Mouse (Mus musculus): ENCODE data around the gene Tex13c2. TPM values are rescaled to one million over a fixed set of nuclear protein-coding genes. Genes with fewer than 3 reads are reported as not detected.

Gene Tex13c2
- total RNA-seq (2015) (not detected in 2 replicates), total RNA-seq (2017) (not detected in 2 replicates)

GRCm38 (mm10) chrX:42489446-42489845, at the start of gene Tex13c2:
Gene Tex13c2 (plus strand): TSS chrX:42489691.
- ATAC-seq (ENCODE audit: poor library complexity, severe bottlenecking) = no peak

DNA sequence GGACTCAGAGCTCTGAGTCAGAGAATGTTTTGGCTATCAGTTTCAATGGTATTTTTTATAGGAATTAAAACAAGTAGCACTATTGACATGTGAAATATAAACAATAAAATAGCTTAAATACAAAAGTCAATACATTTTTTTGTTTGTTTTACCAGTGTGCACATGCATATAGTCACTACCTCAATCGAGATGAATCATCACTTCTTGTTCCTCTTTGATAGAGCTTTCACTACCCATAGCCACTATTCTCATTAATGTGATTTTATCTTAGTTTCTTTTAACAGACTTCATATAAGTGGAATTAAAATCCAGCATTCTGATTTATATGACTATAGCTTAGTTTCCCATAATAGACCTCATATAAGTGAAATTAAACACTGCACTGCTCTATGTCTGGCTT, 39.2 kb upstream of the Tex13c2 start:
- ATAC-seq (ENCODE audit: poor library complexity, severe bottlenecking) = peak; percentile 87

- peak; percentile 43; the same call in 1 of the 2 replicates for ATAC-seq (ENCODE audit: poor library complexity, severe bottlenecking)
These were observed 36.5 kb upstream of the Tex13c2 start for GRCm38 (mm10) chrX:42453001-42453400.

DNA sequence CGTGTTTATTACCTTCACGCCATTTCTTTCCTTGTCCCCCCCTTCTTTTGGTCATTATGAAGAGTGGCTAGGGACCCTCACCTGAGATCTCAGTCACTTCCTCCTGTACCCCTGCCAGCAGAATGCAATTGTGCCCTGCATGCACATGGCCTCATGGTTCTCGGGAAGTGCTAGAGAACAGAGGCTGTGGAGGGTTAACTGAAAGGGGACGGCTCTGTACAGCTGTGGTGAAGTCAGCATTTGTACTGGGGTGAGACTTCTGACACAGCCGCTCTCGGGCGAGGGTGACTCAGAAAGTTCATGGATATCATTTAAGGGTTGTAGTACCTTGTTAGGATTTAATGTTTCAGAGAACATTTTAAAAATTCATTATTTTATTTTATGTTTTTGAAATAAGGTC, 35.0 kb upstream of the Tex13c2 start:
- ATAC-seq (ENCODE audit: poor library complexity, severe bottlenecking) = no peak

GRCm38 (mm10) chrX:42490336-42490735, 845 bp downstream of the Tex13c2 start:
- no peak for ATAC-seq (ENCODE audit: poor library complexity, severe bottlenecking)

DNA sequence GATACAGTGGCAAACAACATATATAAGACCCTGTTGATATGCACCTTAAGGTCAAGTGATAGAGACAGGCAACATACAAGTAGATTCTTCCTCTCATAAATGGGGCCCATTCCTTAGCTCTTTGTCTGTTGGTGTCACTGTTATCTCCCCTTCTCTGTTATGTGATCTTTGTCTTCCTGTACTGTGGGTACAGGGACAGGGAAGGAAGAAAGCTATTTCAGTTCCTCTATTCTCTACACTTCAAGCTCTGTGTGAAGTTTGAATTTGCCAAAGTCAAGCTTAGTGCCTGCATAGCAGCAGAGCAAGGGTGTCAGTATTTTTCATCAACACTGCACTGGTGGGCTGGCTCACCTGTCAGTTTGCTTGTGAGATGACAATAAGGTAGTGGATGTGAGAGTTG, 11.0 kb downstream of the Tex13c2 start:
- ATAC-seq (ENCODE audit: poor library complexity, severe bottlenecking) = peak; percentile 77

DNA sequence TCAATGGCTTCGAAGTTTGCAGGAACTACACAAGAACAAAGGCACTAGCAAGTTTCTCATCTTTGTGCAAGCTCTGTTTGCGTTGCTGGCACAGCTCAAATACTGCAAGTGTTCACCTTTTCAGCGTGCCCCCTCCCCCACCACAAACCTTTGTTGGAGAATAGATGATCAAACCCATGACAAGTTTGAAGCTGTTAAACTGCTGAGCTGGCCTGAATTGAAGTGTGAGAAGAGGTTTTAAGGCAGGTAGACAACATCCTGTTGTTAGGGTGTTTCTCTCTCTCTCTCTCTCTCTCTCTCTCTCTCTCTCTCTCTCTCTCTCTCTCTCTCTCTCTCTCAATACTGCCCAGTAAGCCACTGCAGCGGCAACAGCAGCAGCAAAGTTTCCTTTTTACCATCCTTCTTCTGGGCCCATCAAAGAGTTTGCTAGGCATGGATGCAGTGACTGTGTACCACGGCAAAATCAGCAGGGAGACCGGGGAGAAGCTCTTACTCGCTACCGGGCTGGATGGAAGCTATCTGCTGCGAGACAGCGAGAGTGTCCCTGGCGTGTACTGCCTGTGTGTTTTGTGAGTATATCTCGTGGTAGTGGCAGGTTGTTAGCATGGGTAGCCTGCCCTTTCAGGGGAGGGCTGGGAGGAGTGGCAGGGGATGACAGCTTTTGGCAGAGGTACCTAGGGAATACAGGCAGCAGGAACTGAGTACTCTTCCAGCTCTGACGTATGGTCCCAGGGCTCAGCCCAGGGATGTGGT, 13.0 kb downstream of the Tex13c2 start, which contains the start of gene Sh2d1a:
Gene Sh2d1a (plus strand): TSS at position 163 of the 753 bp plus-strand sequence.
- ATAC-seq (ENCODE audit: poor library complexity, severe bottlenecking) = no peak; the same call in 1 of the 2 replicates

- ATAC-seq (ENCODE audit: poor library complexity, severe bottlenecking) = no peak
These were observed 21.6 kb downstream of the Tex13c2 start for GRCm38 (mm10) chrX:42511105-42511504.

DNA sequence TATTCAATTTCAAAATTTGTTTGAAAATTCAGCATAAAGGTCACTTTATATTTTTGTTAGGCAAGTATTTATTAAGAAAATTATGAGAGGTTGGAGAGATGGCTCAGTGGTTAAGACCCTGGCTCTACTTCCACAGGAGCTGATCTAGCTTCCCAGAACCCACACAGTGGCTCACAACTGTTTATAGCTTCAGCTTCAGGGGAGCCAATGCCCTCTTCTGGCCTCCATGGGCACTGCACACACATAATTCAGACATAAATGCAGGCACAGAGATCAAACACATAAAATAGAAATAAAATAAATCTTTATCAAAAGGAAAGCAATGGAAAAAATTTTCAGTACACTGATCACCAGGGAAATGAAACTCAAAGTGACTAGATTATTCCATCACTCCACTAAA, 23.1 kb downstream of the Tex13c2 start:
- no peak for ATAC-seq (ENCODE audit: poor library complexity, severe bottlenecking)

DNA sequence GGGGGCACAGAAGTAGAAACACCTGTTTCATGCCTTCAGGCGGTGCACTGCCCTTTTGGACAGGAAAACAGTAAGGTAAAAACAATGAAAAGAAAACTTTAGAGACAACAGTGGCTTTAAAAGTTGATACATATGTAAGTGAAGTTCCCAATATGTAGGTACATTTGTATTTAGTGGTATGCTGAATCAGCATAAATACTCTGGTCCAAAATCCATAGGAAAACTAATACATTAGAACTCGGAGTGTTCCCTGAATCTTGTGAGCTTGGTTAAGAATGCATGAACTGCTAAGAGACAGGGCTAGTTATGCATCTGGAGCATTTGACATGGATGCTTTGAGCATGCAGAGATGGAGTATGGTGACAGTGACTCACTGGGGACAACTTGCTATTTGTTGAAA, 33.4 kb downstream of the Tex13c2 start:
- ATAC-seq (ENCODE audit: poor library complexity, severe bottlenecking) = no peak

- no peak for ATAC-seq (ENCODE audit: poor library complexity, severe bottlenecking)
These were observed 41.2 kb downstream of the Tex13c2 start for GRCm38 (mm10) chrX:42530703-42531102.

GRCm38 (mm10) chrX:42540030-42540755, 50.7 kb downstream of the Tex13c2 start:
- no peak for ATAC-seq (ENCODE audit: poor library complexity, severe bottlenecking)

DNA sequence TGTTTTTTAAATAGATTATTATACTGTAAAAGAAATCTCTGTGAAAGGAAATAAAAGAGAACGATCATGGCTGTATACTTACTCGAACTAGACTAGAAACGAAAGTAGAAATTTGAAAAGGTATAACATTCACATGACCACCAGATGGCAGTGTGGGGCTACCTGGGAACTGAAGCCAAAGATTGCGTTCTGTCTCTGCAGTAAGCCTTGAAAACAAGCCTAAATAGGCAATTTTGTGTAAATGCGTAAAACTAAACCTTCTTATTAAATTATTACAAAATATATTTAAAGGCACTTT, 51.2 kb downstream of the Tex13c2 start:
- peak; percentile 80 for ATAC-seq (ENCODE audit: poor library complexity, severe bottlenecking)

Other genes starting within 250 kb of the Tex13c2 start
- gene Sh2d1a, start 12.8 kb downstream of the Tex13c2 start, total RNA-seq (2015) = 1.5 and 3.3 TPM in 2 replicates
- gene Sh2d1a, start 12.8 kb downstream of the Tex13c2 start, total RNA-seq (2017) = 2.8 and 3.5 TPM in 2 replicates

All from megakaryocyte, adult 5-6 weeks (primary cell).